Mouse (Mus musculus) hindbrain, embryonic 11.5 days (tissue): ENCODE data around the gene Coq8b. TPM values are rescaled to one million over a fixed set of nuclear protein-coding genes. Genes with fewer than 3 reads are reported as not detected.

ENCODE experiments used
- ATAC-seq: fragments of 200-750 bp; cut with Nextera tagmentation; 2 replicates; pipeline ENCODE4 v1.8.0; 2017; ENCODE audit warnings: mild to moderate bottlenecking, moderate TSS enrichment, moderate library complexity; ENCODE audit not compliant: low FRiP score
- DNase-seq: peaks from one replicate; pipeline ENCODE4 v3.0.0-alpha.2; 2015; ENCODE audit warnings: low spot score
- H3K27ac ChIP-seq: fragments of 300-500 bp; sonication (generic); 2 replicates; pipeline ENCODE4 v1.5.1; 2014; ENCODE audit warnings: mild to moderate bottlenecking, low read depth, low read length
- H3K27me3 ChIP-seq: fragments of 300-500 bp; sonication (generic); 2 replicates; pipeline ENCODE4 v1.6.1; 2014; ENCODE audit warnings: mild to moderate bottlenecking, low read length, moderate library complexity, mixed read lengths; ENCODE audit not compliant: control insufficient read depth, insufficient read depth
- H3K36me3 ChIP-seq: fragments of 300-500 bp; sonication (generic); 2 replicates; pipeline ENCODE4 v1.6.1; 2014; ENCODE audit warnings: mild to moderate bottlenecking, low read length, moderate library complexity, mixed read lengths; ENCODE audit not compliant: control insufficient read depth, insufficient read depth
- H3K4me1 ChIP-seq: fragments of 300-500 bp; sonication (generic); replicated peaks from 2 replicates; pipeline ENCODE4 v1.6.1; 2014; ENCODE audit warnings: low read length, mixed read lengths; ENCODE audit not compliant: control insufficient read depth, insufficient read depth
- H3K4me2 ChIP-seq: fragments of 300-500 bp; sonication (generic); replicated peaks from 2 replicates; pipeline ENCODE4 v1.6.1; 2014; ENCODE audit warnings: mild to moderate bottlenecking, low read depth, low read length
- H3K4me3 ChIP-seq: fragments of 300-500 bp; sonication (generic); 2 replicates; pipeline ENCODE4 v1.5.1; 2014; ENCODE audit warnings: low read depth, low read length
- H3K9ac ChIP-seq: fragments of 300-500 bp; sonication (generic); 2 replicates; pipeline ENCODE4 v1.6.1; 2014; ENCODE audit warnings: low read depth, low read length
- H3K9me3 ChIP-seq: fragments of 300-500 bp; sonication (generic); 2 replicates; pipeline ENCODE4 v1.6.1; 2016; ENCODE audit warnings: low read length; ENCODE audit not compliant: control insufficient read depth
- WGBS: fragments of 180-500 bp; shearing (Covaris S2); extraction: QIAGEN DNeasy Blood & Tissue Kit; methylation state at CpG from one replicate; pipeline ENCODE4 v1.1.7; 2014; 5-methylcytosine and 5-hydroxymethylcytosine counted together
- polyA plus RNA-seq: library from polyadenylated mRNA; unstranded; fragments of >200 nt; fragmentation: Nextera tagmentation; extraction: Ambion mirVana; gene quantifications from 2 replicates; pipeline ENCODE4 v1.2.1, GENCODE M21; 2014

Coq8b gene
- polyA plus RNA-seq, 1 experiment from 2014 or later, result 18.4 TPM

DNA sequence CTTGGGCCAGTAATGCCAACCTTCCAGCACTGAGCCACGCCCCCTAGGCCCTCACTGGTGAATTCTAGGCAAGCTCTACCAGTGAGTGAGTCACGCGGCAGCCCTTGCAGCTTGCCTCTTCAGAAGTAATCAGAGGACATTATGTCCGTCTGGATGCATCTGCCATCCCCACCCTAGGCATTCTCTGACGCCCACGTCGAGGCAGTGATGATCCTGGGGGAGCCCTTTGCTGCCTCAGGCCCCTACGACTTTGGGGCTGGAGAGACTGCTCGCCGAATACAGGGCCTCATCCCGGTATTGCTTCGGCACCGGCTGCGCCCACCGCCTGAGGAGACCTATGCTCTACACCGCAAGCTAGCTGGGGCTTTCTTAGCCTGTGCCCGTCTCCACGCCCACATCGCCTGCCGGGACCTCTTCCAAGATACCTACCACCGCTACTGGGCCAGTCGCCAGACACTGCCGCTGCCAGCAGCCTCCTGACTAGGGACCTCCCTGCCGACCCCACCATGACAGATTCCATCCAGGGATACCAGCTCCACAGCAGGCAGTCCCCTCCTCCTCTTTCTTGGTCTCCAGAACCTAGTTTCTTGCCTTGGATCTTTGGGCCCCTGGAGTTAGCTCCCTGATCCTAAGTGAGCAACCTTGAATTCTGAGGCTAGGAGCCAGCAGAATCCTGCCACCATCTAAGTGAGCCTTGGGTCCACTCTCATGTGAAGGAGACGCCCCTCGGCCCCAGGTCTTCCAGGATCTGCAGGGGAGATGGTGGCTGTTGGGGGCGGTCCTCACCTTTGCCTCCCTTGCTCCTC is 24.4 kb downstream of the Coq8b start:
- H3K4me2 ChIP-seq, result peak overlapping the region; percentile 77
- H3K36me3 ChIP-seq, result no peaks in the 10 kb centered on the region
- H3K4me3 ChIP-seq, result peak overlapping the region; percentile 21
- H3K4me1 ChIP-seq, result peaks cover 13% of the 10 kb centered on the region
- H3K9me3 ChIP-seq, result no peaks in the 10 kb centered on the region
- WGBS, result 14% methylated on average over 27 of the region's 27 CpGs
- peak overlapping the region; percentile 79 for H3K27ac ChIP-seq
- peak overlapping the region; percentile 44; the same call in 1 of the 2 replicates for H3K9ac ChIP-seq
- ATAC-seq, result no peak
- no peaks in the 10 kb centered on the region for H3K27me3 ChIP-seq
- DNase-seq, result peak; percentile 55

- H3K4me2 ChIP-seq, result peak overlapping the region; percentile 77
- H3K36me3 ChIP-seq, result no peaks in the 10 kb centered on the region; the same call in 1 of the 2 replicates
- peak; percentile 62 for DNase-seq
- peak overlapping the region; percentile 79 for H3K27ac ChIP-seq
- H3K27me3 ChIP-seq, result no peaks in the 10 kb centered on the region
- peak; percentile 29 for ATAC-seq
- H3K9ac ChIP-seq, result no peak overlapping the region; the same call in none of the 2 replicates
- no peaks in the 10 kb centered on the region for H3K9me3 ChIP-seq
- H3K4me1 ChIP-seq, result peaks cover 13% of the 10 kb centered on the region
- H3K4me3 ChIP-seq, result peak overlapping the region; percentile 84
- WGBS, result 2% methylated on average over 4 of the region's 6 CpGs
These were observed 25.0 kb downstream of the Coq8b start for GRCm38 (mm10) chr7:27257852-27258204.

DNA sequence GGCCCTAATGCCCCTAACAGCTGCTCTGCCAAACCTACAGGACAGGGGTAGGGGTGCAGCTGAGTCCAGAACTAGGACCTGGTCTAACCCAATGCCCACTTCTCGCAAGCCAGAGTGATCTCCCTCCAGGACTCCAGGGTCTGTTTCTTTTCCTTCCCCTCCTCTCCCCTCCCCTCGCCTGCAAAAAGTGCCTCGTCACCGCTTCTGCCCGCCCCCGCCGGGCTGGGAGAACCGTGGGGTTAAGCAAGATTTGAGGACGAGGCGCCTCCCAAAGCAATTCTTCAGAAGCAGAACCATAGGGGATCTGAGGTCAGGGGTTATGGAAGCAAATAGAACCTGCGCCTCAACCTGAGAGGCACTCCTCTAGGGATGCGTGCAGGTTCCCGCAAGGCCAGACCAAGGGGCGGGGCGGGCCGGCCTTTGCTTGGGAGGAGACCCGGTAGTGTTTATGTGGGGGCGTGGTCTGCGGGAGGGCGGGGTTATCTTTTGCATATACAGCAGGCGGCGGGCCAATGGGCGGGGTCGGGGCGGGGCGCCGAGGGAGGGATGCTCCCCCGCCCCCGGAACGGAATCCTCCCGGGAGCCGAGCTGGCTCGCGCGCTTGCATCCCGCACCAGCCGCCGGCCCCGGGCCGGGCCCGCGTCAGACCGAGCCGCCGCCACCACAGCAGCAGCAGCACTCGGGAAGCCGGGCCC is 25.5 kb downstream of the Coq8b start, which contains the start of gene Numbl:
Gene Numbl (plus strand): TSS at position 229 of the 695 bp plus-strand sequence.
- under 1% methylated on average over 41 of the region's 47 CpGs for WGBS
- H3K9ac ChIP-seq, result peak within 1 kb of the TSS; percentile 95
- H3K9me3 ChIP-seq, result no peaks in the 10 kb centered on the region
- H3K36me3 ChIP-seq, result no peaks in the 10 kb centered on the region; the same call in 1 of the 2 replicates
- H3K27ac ChIP-seq, result peak within 1 kb of the TSS; percentile 89
- ATAC-seq, result peak; percentile 88
- DNase-seq, result peak; percentile 98
- H3K4me2 ChIP-seq, result peak within 1 kb of the TSS; percentile 77
- peak within 1 kb of the TSS; percentile 84 for H3K4me3 ChIP-seq
- H3K27me3 ChIP-seq, result no peaks in the 10 kb centered on the region
- peaks cover 13% of the 10 kb centered on the region for H3K4me1 ChIP-seq

DNA sequence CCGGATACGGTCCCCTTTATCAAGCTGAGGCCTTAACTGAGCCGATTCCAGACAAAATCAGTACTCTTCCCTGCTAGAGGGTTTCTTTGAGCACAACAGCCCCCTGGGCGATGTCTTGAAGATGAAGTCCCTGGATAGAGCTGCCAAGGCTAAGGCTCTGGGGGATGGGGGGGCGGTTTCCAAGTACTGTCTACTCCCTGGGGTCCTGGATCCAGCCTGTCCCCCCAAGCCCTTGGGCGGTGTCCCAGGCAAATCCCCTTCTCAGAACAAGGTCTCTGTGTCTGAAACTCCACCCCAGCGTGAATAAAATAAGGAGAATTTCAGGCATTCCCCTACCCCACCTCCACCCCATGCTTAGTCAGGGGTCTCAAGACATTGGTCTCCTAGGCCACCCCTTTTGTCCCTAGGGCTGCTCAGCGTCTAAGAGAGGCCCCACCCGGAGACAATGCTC is 26.5 kb downstream of the Coq8b start:
- Histone ChIP-seq H3K4me2 (peak overlapping the region; percentile 77), H3K36me3 (no peaks in the 10 kb centered on the region; the same call in 1 of the 2 replicates), H3K9me3 (no peaks in the 10 kb centered on the region), H3K27ac (peak overlapping the region; percentile 89), H3K4me3 (peak overlapping the region; percentile 84), H3K4me1 (peaks cover 13% of the 10 kb centered on the region), H3K9ac (peak overlapping the region; percentile 95), H3K27me3 (no peaks in the 10 kb centered on the region)
- 0% methylated on average over 9 of the region's 9 CpGs for WGBS
- DNase-seq (peak; percentile 55), ATAC-seq (0 out of 2 replicates have a peak, but pooled peaks have one; percentile 2)

DNA sequence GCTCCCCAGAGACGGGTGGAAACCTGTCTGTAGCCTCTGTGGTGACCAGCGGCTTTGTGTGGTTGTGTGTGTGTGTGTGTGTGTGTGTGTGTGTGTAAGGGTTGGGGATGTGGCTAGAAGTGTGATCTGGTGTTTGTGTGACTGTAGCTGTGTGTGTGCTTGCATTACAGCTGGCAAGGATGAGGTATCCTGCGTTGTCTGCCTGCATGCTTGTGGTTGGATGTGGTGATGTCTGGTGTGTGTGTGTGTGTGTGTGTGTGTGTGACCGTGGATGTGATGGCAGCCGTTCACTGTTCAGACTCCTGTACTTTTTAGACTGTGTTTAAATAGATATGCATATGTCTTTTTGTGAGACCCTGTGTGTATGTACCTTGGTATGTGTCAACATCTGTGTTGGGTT is 26.9 kb downstream of the Coq8b start:
- H3K9me3 ChIP-seq, result no peaks in the 10 kb centered on the region
- H3K4me3 ChIP-seq, result peak overlapping the region; percentile 84
- peaks cover 13% of the 10 kb centered on the region for H3K4me1 ChIP-seq
- peak overlapping the region; percentile 89 for H3K27ac ChIP-seq
- ATAC-seq (no peak), DNase-seq (no peak)
- no peaks in the 10 kb centered on the region; the same call in 1 of the 2 replicates for H3K36me3 ChIP-seq
- H3K9ac ChIP-seq, result peak overlapping the region; percentile 95
- no peaks in the 10 kb centered on the region for H3K27me3 ChIP-seq
- H3K4me2 ChIP-seq, result peak overlapping the region; percentile 77
- WGBS, result 41% methylated on average over 5 of the region's 5 CpGs

GRCm38 (mm10) chr7:27260856-27261255 is 28.0 kb downstream of the Coq8b start:
- no peak overlapping the region for H3K27ac ChIP-seq
- H3K27me3 ChIP-seq, result no peaks in the 10 kb centered on the region
- H3K9me3 ChIP-seq, result no peaks in the 10 kb centered on the region
- ATAC-seq (no peak), DNase-seq (no peak)
- WGBS, result 56% methylated on average over 7 of the region's 7 CpGs
- H3K4me3 ChIP-seq, result peak overlapping the region; percentile 84; the same call in 1 of the 2 replicates
- no peaks in the 10 kb centered on the region; the same call in 1 of the 2 replicates for H3K36me3 ChIP-seq
- H3K4me2 ChIP-seq, result peak overlapping the region; percentile 77; the same call in 1 of the 2 replicates
- peaks cover 13% of the 10 kb centered on the region for H3K4me1 ChIP-seq
- no peak overlapping the region for H3K9ac ChIP-seq

DNA sequence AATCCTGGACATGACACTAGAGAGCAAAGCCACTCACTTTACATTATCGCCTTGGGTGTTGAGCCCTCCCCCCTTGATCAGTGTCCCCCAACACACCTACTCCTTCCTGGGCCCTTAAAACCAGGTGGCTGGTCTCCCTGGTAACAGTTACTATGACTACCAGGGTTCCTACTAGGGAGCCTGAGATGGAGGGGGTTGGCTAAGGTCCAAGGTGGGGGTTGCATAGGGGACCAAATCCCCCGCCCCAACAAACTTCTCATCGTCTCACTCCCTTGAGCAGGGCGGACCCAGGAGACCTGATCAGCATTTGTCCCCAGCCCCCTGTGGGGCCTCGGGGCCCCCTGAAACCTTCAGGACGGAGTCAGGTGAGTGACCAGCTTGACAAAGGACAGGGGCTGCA is 29.1 kb downstream of the Coq8b start:
- 82% methylated on average over 6 of the region's 6 CpGs for WGBS
- Histone ChIP-seq H3K27me3 (no peaks in the 10 kb centered on the region), H3K27ac (no peak overlapping the region), H3K36me3 (peaks cover 2% of the 10 kb centered on the region; the same call in 1 of the 2 replicates), H3K4me1 (peaks cover 13% of the 10 kb centered on the region), H3K9ac (no peak overlapping the region), H3K9me3 (no peaks in the 10 kb centered on the region), H3K4me3 (no peak overlapping the region), H3K4me2 (no peak overlapping the region)
- DNase-seq, result no peak
- ATAC-seq, result no peak

GRCm38 (mm10) chr7:27264761-27265160 is 31.9 kb downstream of the Coq8b start:
- 93% methylated on average over 12 of the region's 12 CpGs for WGBS
- H3K4me3 ChIP-seq, result no peak overlapping the region
- ATAC-seq, result no peak
- no peak for DNase-seq
- H3K27ac ChIP-seq, result no peak overlapping the region
- H3K36me3 ChIP-seq, result peaks cover 13% of the 10 kb centered on the region; the same call in 1 of the 2 replicates
- H3K27me3 ChIP-seq, result no peaks in the 10 kb centered on the region
- no peak overlapping the region for H3K4me2 ChIP-seq
- peaks cover 8% of the 10 kb centered on the region for H3K4me1 ChIP-seq
- no peak overlapping the region for H3K9ac ChIP-seq
- H3K9me3 ChIP-seq, result no peaks in the 10 kb centered on the region
